Mouse (Mus musculus) kidney, adult 2 months (tissue): ENCODE measurements around the gene Mfsd11.

ENCODE experiments used
- CTCF ChIP-seq: fragments of 200-500 bp; conservative IDR thresholded peaks from 2 replicates; pipeline ENCODE4 v1.5.1; 2011; ENCODE audit warnings: low read depth, mild to moderate bottlenecking, control low read depth, low read length, moderate library complexity, mixed read lengths; ENCODE audit not compliant: insufficient read depth, insufficient read length
- POLR2A ChIP-seq: fragments of 200-500 bp; IDR thresholded peaks from one replicate; pipeline ENCODE4 v1.6.1; 2011; ENCODE audit warnings: low read depth, low read length, control low read depth

- no peak for TF ChIP-seq CTCF
- no peak for TF ChIP-seq POLR2A
These were observed 2.2 kb upstream of the Mfsd11 start for GRCm38 (mm10) chr11:116850085-116850484.
